Mouse (Mus musculus): ENCODE results near the gene C1rl. TPM values are rescaled to one million over a fixed set of nuclear protein-coding genes. Genes with fewer than 3 reads are reported as not detected.
"Not testable (repeated sequence)": the region's sequence is repeated elsewhere in the genome, so short reads cannot be mapped to it uniquely, and the experiment has no call there.

Gene C1rl
- polyA plus RNA-seq, 1 experiment from 2014 or later, result 0.42 TPM

DNA sequence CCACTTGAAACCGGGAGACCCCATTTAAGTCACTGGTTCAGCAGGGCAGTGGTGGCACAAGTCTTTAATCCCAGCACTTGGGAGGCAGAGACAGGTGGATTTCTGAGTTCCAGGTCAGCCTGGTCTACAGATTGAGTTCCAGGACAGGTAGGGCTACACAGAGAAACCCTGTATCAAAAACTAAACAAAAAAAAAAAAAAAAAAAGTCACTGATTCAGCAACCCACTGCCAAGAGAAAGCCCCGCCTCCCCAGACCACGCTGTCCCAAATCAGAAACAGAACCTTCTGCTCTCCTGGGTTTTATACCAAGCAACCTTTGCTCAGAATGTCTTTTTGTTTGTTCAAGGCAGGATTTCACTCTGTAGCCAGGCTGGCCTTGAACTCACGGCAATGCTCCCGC lies 16.3 kb downstream of the C1rl start:
- WGBS, result 83% methylated on average over 5 of the region's 5 CpGs

GRCm38 (mm10) chr6:124511936-124512335 lies 19.0 kb downstream of the C1rl start:
- 60% methylated on average over 6 of the region's 6 CpGs for WGBS
- H3K27me3 ChIP-seq, result no peaks in the 10 kb centered on the region
- no peaks in the 10 kb centered on the region for H3K9me3 ChIP-seq (replicated peaks)
- H3K27ac ChIP-seq, result no peak overlapping the region
- H3K9ac ChIP-seq, result no peak overlapping the region
- no peaks in the 10 kb centered on the region for H3K4me1 ChIP-seq (replicated peaks)
- H3K4me2 ChIP-seq, result no peak overlapping the region
- H3K4me3 ChIP-seq, result no peak overlapping the region
- no peaks in the 10 kb centered on the region for H3K36me3 ChIP-seq
- no peak for ATAC-seq (replicated peaks; ENCODE audit: insufficient number of reproducible peaks, insufficient read depth, low FRiP score, low read depth)

More for the DNA sequence above, 16.3 kb downstream of the C1rl start:
- not testable (repeated sequence) for H3K36me3 ChIP-seq; H3K27ac ChIP-seq; ATAC-seq (replicated peaks; ENCODE audit: insufficient number of reproducible peaks, insufficient read depth, low FRiP score, low read depth); H3K9ac ChIP-seq; H3K4me1 ChIP-seq (replicated peaks); H3K4me3 ChIP-seq; H3K9me3 ChIP-seq (replicated peaks); H3K27me3 ChIP-seq; H3K4me2 ChIP-seq

DNA sequence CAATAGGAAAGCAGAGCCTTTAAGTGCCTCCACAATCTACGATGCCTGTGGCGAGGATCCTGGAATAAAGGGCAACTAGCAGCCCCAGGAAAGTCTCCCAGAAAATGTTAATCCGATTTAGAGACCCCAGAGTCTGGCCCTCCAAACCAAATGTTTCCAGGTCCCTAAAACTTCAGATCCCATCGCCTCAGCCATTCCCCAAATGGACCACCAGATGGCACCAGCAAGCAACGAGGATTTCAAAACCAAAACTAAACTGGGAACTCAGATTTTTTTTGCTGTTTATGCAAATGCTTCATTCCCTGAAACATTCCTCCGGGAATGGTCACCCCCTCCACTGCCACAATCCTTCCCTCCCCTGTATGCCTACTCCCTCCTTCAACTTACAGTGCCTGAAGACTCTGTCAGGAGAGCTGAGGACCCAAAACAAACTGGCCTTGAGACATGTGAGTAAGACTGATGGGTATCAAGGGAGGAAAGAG lies 19.5 kb downstream of the C1rl start, which contains the start of gene C1ra:
C1ra (plus strand) TSS at position 51 of the 482 bp plus-strand sequence.
- WGBS, result 3% methylated on average over 6 of the region's 6 CpGs

GRCm38 (mm10) chr6:124517733-124518132 lies 24.8 kb downstream of the C1rl start:
- H3K4me3 ChIP-seq; H3K9ac ChIP-seq; H3K27ac ChIP-seq; H3K27me3 ChIP-seq; H3K4me2 ChIP-seq; H3K9me3 ChIP-seq (replicated peaks); ATAC-seq (replicated peaks; ENCODE audit: insufficient number of reproducible peaks, insufficient read depth, low FRiP score, low read depth); H3K36me3 ChIP-seq; H3K4me1 ChIP-seq (replicated peaks): not testable (repeated sequence)
- WGBS, result 89% methylated on average over 4 of the region's 4 CpGs

More for the DNA sequence above, 19.5 kb downstream of the C1rl start, which contains the start of gene C1ra:
- Histone ChIP-seq H3K36me3 (no peaks in the 10 kb centered on the region), H3K27me3 (no peaks in the 10 kb centered on the region), H3K9ac (no peak within 1 kb of the TSS), H3K4me3 (peak within 1 kb of the TSS; percentile 41), H3K27ac (no peak within 1 kb of the TSS), H3K4me2 (peak within 1 kb of the TSS; percentile 69), H3K9me3 (replicated peaks) (no peaks in the 10 kb centered on the region), H3K4me1 (replicated peaks) (no peaks in the 10 kb centered on the region)
- ATAC-seq (replicated peaks; ENCODE audit: insufficient number of reproducible peaks, insufficient read depth, low FRiP score, low read depth), result no peak

- ATAC-seq (replicated peaks; ENCODE audit: insufficient number of reproducible peaks, insufficient read depth, low FRiP score, low read depth); H3K4me3 ChIP-seq: not testable (repeated sequence)
These were observed 29.2 kb downstream of the C1rl start for GRCm38 (mm10) chr6:124522082-124522481.

GRCm38 (mm10) chr6:124527881-124528280 lies 35.0 kb downstream of the C1rl start:
- no peak overlapping the region for H3K9ac ChIP-seq
- no peaks in the 10 kb centered on the region for H3K4me1 ChIP-seq (replicated peaks)
- 61% methylated on average over 3 of the region's 3 CpGs for WGBS
- no peak overlapping the region for H3K4me2 ChIP-seq
- no peaks in the 10 kb centered on the region for H3K9me3 ChIP-seq (replicated peaks)
- no peaks in the 10 kb centered on the region for H3K27me3 ChIP-seq
- ATAC-seq (replicated peaks; ENCODE audit: insufficient number of reproducible peaks, insufficient read depth, low FRiP score, low read depth), result no peak
- no peak overlapping the region for H3K27ac ChIP-seq
- no peak overlapping the region for H3K4me3 ChIP-seq
- no peaks in the 10 kb centered on the region for H3K36me3 ChIP-seq

More at GRCm38 (mm10) chr6:124522082-124522481, 29.2 kb downstream of the C1rl start:
- H3K9me3 ChIP-seq (replicated peaks); H3K4me2 ChIP-seq; H3K36me3 ChIP-seq; H3K27me3 ChIP-seq; H3K9ac ChIP-seq; H3K4me1 ChIP-seq (replicated peaks); H3K27ac ChIP-seq: not testable (repeated sequence)
- WGBS, result 64% methylated on average over 7 of the region's 7 CpGs

GRCm38 (mm10) chr6:124531077-124531476 lies 38.2 kb downstream of the C1rl start:
- H3K4me3 ChIP-seq, result no peak overlapping the region
- H3K9me3 ChIP-seq (replicated peaks), result no peaks in the 10 kb centered on the region
- no peak overlapping the region for H3K27ac ChIP-seq
- no peak for ATAC-seq (replicated peaks; ENCODE audit: insufficient number of reproducible peaks, insufficient read depth, low FRiP score, low read depth)
- H3K4me1 ChIP-seq (replicated peaks), result no peaks in the 10 kb centered on the region
- no peak overlapping the region for H3K9ac ChIP-seq
- no peak overlapping the region for H3K4me2 ChIP-seq
- H3K27me3 ChIP-seq, result no peaks in the 10 kb centered on the region
- no peaks in the 10 kb centered on the region for H3K36me3 ChIP-seq
- 65% methylated on average over 8 of the region's 8 CpGs for WGBS

DNA sequence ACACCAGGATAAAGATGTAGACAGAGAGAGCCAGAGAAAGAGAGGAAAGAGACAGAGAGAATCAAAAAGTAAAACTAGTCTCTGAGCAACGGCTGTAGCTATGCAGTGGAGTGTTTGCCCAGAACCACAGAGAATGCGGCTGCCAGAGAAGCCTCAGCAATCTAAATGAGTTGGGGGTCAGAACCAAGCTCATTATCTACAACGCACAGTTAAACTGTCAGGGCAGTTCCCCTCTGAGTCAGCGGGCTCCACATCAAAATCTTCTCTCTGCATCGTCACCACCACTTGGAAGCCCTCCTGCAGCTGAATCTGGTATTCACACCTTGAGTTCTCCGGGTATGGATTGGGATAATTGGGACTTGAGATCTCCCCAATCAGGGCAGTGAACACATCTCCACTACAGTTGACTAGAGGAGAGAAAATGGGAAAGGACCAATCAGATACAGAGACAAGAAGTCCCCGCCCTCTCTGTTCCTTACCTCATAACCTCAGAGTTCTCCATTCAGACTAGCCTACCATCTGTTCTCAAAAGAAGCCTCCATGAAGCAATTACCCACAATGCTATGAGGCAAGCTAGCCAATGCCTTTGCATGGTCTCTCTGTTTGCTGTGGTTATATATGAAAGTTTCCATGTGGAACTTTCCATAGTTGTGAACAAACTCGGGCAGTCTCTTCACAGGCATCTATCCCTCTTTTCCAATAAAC lies 43.4 kb downstream of the C1rl start:
- ATAC-seq (replicated peaks; ENCODE audit: insufficient number of reproducible peaks, insufficient read depth, low FRiP score, low read depth); H3K4me3 ChIP-seq; H3K27me3 ChIP-seq; H3K36me3 ChIP-seq; H3K27ac ChIP-seq; H3K4me2 ChIP-seq; H3K4me1 ChIP-seq (replicated peaks); H3K9me3 ChIP-seq (replicated peaks); H3K9ac ChIP-seq: not testable (repeated sequence)
- WGBS, result 69% methylated on average over 8 of the region's 8 CpGs

DNA sequence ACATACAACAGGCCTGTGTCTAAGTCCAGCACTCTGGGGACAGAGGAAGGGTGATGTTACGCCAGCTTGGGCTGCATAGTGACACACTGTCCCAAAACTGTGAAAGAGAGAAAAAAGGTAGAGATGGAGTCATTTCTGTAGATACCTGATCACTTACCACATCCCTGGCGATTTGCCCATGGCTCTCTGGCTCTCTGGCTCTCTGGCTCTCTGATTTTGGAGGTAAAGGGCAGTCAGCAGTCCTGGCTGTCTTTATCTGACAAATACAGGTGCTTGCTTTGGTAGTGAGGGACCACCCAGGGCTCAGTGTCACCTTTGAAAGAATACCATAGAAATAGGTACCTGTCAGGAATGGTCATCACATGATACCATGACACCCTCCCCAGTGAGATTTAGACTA lies 48.3 kb downstream of the C1rl start:
- H3K9ac ChIP-seq; H3K27me3 ChIP-seq; H3K4me2 ChIP-seq; H3K4me3 ChIP-seq; H3K36me3 ChIP-seq; H3K9me3 ChIP-seq (replicated peaks); ATAC-seq (replicated peaks; ENCODE audit: insufficient number of reproducible peaks, insufficient read depth, low FRiP score, low read depth); H3K27ac ChIP-seq; H3K4me1 ChIP-seq (replicated peaks): not testable (repeated sequence)
- 77% methylated on average over 2 of the region's 2 CpGs for WGBS

DNA sequence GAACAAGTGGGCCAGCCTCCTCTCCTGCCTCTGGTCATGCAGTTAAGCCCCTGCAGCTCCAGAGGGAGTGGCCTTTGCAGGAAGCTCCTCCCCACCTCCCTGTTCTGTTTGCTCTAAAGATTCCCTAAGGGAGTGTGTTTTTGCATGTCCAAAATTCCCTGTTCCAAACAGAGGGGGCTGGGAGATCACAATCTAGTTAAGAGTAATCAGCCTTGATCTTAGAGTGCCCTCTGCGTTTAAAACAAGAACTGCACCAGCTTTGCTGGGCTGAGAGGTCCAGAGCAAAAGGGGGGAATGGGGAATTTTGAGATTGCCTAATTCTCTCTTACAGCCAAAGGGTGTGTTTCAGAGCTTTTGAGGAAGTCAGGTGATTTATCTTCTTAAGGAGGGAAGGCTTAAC lies 49.4 kb downstream of the C1rl start, which contains the start of gene C1s1:
C1s1 (minus strand) TSS at position 76 of the 400 bp plus-strand sequence.
- not testable (repeated sequence) for H3K4me3 ChIP-seq; ATAC-seq (replicated peaks; ENCODE audit: insufficient number of reproducible peaks, insufficient read depth, low FRiP score, low read depth); H3K27ac ChIP-seq; H3K4me1 ChIP-seq (replicated peaks); H3K9me3 ChIP-seq (replicated peaks); H3K27me3 ChIP-seq; H3K36me3 ChIP-seq; H3K9ac ChIP-seq; H3K4me2 ChIP-seq
- WGBS, result 0% methylated on average over 1 of the region's 1 CpGs

GRCm38 (mm10) chr6:124544466-124544865 lies 51.6 kb downstream of the C1rl start:
- 81% methylated on average over 6 of the region's 6 CpGs for WGBS
- no peaks in the 10 kb centered on the region for H3K27me3 ChIP-seq
- H3K36me3 ChIP-seq, result no peaks in the 10 kb centered on the region
- H3K4me3 ChIP-seq, result no peak overlapping the region
- no peak for ATAC-seq (replicated peaks; ENCODE audit: insufficient number of reproducible peaks, insufficient read depth, low FRiP score, low read depth)
- no peak overlapping the region for H3K4me2 ChIP-seq
- no peaks in the 10 kb centered on the region for H3K9me3 ChIP-seq (replicated peaks)
- no peaks in the 10 kb centered on the region for H3K4me1 ChIP-seq (replicated peaks)
- no peak overlapping the region for H3K9ac ChIP-seq
- H3K27ac ChIP-seq, result no peak overlapping the region

DNA sequence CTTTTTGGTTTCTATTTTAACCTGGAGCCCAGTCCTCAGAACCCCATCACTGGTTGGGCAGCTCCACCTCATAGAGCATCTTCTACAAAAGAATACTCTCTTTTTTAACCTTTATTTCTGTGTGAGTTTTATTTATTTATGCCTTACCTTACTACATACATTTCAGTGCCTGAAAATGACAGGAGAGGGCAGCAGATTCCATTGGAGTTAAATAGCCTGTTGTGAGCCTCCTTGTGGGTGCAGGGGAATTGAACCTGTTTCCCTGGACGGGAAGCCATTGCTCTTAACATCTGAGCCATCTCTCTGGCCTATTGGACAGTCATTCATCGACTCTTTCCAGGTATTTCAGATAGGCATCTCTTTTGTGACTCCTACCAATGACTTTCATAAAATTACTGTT lies 52.5 kb downstream of the C1rl start:
- no peaks in the 10 kb centered on the region for H3K36me3 ChIP-seq
- H3K27me3 ChIP-seq, result no peaks in the 10 kb centered on the region
- H3K9me3 ChIP-seq (replicated peaks), result 0 out of 2 replicates have a peak, but pooled peaks cover 4% of the 10 kb centered on the region
- H3K9ac ChIP-seq, result no peak overlapping the region
- no peak overlapping the region for H3K27ac ChIP-seq
- WGBS, result 72% methylated on average over 2 of the region's 2 CpGs
- H3K4me3 ChIP-seq, result no peak overlapping the region
- no peaks in the 10 kb centered on the region for H3K4me1 ChIP-seq (replicated peaks)
- H3K4me2 ChIP-seq, result no peak overlapping the region
- no peak for ATAC-seq (replicated peaks; ENCODE audit: insufficient number of reproducible peaks, insufficient read depth, low FRiP score, low read depth)
